Mouse (Mus musculus): Measurements from ENCODE around the gene Vps16.

Vps16 gene

GRCm38 (mm10) chr2:130424126-130424853 lies at the start of gene Vps16, which contains the start of gene Pced1a:
Gene Vps16, plus strand, starts transcription at chr2:130424339.
Gene Pced1a, minus strand, starts transcription at chr2:130424701.
- DNase-seq (ENCODE audit: low read depth): peak; percentile 82

DNA sequence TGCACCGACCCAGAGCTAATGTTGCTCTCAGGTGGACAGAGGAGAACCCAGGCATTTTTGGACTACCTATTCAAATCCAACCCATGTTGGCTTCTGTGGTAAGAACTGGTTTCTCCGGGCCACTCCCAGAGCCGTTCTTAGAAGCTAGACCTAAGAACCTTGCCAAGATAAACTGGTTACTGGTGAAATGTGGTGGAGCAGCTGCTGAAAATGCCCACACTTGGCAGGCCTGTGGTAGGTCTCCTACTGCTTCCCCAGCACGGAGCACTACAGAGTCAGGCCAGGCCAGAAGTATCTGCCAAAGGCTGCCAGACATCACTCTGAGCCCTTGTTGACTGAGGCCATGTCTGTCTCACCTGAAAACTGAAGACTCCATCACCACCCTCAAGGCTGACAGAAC lies 49.2 kb upstream of the Vps16 start:
- DNase-seq (ENCODE audit: low read depth): no peak

DNA sequence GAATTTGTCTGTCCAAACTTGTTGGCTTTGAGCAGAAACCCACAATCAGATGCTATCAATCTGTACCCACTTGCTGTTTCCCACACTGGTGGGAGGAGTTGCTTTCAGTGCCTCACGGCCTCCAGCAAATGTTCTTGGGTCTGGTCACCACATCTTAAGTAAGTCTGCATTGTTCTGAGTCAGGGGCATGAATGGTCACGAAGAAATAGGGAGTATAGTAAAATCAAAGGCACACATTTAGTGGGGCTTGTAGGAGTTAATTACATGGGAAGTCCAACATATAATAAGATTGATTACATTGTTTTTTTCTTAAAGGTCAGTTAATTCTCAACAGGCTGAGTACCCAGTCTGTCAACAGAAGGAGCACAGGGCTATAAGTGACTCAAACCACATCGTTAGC lies 40.9 kb upstream of the Vps16 start:
- DNase-seq (ENCODE audit: low read depth): no peak

GRCm38 (mm10) chr2:130383895-130384294 lies 40.2 kb upstream of the Vps16 start:
- no peak for DNase-seq (ENCODE audit: low read depth)

DNA sequence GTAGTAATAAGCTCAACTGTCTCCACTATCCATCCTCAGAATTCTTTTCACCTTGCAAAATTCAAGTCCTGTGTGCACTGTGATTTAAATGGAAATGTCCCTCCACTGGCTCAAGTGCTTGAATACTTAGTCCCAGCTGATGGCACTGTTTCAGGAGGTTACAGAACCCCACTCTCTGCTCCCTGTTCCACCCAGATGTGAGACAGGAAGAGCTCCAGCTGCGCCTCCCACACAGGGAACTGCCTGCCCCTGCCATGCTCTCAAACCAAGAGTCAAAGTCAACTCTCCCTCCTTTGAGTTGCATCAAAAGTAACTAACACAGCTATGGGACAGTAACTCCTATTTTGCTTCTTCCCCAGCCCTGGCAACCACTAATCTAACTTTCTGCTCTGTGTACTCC lies 37.9 kb upstream of the Vps16 start:
- no peak for DNase-seq (ENCODE audit: low read depth)

DNA sequence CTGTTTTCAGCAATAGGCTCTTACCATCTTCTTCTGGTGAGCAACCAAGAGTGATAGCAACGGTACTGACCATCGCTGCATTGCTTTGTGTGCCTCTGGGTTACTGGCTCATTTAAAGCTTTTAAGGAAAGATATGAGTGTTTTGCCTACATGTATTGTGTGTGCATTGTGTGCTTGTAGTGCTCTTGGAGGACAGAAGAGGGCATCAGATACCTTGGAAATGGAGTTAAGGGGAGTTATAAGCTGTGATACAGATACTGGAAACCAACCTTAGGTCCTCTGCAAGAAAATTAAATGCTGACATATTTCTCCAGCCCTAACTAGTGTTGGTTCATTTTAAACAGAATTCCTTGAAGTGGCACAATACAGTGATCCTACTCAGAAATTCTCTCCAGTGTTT lies 35.3 kb upstream of the Vps16 start:
- DNase-seq (ENCODE audit: low read depth): no peak

DNA sequence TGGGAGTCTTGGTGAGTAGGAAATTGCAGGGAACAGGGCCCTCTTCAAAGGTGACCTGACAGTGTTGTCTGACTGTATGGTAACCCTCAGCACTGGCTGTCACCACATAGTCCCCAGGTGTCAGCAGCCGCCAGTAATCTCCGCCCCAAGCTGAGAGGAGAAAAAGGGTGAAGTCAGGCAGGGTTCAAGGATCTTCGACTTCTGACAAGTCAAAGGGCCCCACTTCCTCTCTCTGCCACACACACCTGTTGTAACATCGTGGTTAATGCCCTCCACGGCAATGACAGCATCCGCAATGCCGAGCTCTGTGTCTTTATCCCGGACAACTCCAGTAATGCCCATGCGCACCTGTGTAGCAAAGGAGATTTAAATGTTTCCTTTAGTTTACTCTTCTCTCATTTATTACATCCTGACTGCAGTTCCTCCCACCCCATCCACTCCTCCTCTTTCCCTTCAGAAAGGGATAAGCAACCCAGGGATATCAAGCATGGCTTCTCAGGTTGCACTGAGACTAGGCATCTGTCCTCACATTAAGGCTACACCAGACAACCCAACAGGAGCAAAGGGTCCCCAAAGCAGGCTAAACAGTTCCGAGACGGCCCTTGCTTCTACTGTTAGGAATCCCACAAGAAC lies 33.0 kb upstream of the Vps16 start:
- no peak for DNase-seq (ENCODE audit: low read depth)

- no peak for DNase-seq (ENCODE audit: low read depth)
Measured at GRCm38 (mm10) chr2:130392836-130393235, 31.3 kb upstream of the Vps16 start.

- no peak for DNase-seq (ENCODE audit: low read depth)
Measured at GRCm38 (mm10) chr2:130395696-130396095, 28.4 kb upstream of the Vps16 start.

DNA sequence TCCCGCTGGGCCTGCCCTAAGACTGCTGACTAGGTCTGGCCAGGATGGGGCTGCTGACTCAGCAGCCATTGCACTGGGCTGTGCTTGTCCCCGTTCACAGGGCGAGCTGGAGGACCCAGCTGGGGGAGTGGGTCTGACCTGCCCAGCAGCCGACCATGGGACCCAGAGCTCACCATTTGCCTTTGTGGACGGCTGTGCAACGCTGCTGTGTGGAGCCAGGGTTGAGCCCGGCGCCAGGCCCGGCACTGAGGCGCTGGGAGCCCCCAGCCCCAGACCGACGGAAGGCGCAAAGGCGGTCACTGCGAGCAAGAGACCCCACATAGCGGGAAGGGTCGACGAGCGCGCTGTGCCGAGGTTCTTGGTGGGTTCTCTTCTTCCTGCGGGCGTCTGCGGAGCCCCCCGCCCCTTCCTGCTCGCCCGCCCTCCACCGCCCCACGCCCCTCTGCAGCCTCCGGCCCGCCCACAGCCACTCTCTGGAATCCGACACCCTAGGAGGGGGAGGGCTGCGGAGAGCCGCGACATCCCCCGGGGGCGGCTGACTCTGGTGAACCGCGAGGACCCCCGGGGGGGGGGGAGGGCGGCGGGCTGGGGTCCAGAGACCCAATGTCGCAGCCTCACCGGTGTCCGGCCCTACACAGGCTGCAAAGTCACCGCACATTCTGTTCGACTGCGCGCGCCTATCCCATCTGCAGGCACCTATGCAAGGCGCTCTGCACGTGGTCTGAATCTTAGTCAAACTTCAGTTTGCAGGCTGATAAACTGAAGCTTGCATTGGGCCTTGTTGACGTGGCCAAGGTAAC lies 26.8 kb upstream of the Vps16 start, which contains the start of gene Cpxm1:
Gene Cpxm1, minus strand, starts transcription at position 389 of the 800 bp plus-strand sequence.
- no peak for DNase-seq (ENCODE audit: low read depth)

DNA sequence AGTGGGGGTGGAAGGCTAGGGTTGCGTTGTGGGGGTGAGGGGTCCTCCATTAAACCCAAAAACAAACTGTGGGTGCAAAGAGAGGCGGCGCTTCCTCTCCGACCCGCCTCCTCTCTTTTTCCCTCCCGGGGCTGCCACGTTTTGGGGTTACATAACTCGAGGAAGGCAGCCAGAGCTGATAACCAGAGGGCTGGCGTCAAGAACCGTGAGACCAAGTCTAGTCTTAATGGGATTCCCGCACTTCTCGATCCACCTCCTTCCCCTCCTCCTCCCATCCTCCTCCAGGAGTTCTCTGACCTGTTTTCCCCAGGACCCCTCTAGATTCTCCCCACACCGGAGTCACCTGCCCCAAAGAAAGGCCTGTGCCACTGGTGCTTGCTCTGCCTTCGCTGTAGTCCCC lies 26.0 kb upstream of the Vps16 start:
- no peak for DNase-seq (ENCODE audit: low read depth)

DNA sequence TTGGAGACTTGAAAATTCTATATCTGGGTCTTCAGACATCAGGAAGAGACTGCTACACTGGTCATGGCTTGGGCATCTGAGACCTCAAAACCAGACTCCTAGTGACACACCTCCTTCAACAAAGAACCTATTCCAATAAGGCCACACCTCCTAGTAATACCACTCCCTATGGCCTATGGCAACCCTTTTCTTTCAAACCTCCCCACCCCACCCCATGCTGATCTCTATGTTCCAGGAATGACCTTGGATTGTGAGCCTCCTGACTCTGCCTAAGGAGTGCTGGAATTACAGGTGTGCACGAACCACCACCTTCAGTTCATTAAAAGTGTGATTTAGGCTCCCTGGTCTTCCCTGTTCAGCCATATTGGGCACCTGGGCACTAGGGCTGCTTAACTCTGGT lies 24.1 kb upstream of the Vps16 start:
- no peak for DNase-seq (ENCODE audit: low read depth)

- DNase-seq (ENCODE audit: low read depth): no peak
Measured at GRCm38 (mm10) chr2:130401891-130402290, 22.2 kb upstream of the Vps16 start.

- no peak for DNase-seq (ENCODE audit: low read depth)
Measured at GRCm38 (mm10) chr2:130404939-130405338, 19.2 kb upstream of the Vps16 start, which contains the start of the genes Gm28372 and 1700020A23Rik. Gene Gm28372, plus strand, starts transcription at chr2:130405239. Gene 1700020A23Rik, plus strand, starts transcription at chr2:130405259.

DNA sequence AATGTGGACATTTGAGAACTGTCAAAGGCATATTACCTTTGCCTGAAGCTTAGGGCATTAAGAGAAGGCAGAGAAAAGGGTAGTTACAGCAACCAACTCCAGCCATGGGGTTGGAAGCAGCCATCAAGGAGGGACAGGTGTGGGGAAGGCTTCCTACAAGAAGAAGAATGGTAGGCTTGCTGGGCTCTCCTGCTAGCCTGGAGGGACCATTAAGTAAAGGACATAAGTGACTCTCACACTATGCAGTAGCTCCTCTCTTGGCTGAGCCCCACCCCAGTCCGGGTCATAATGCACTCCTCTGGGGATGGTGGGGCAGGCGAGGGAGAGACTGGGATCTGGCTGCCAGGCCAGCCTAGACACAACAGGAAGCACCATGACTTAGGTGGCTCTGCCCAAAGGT lies 18.0 kb upstream of the Vps16 start, which contains the start of gene Tmem239:
Gene Tmem239, plus strand, starts transcription at position 301 of the 400 bp plus-strand sequence.
- DNase-seq (ENCODE audit: low read depth): no peak

GRCm38 (mm10) chr2:130408194-130408593 lies 15.9 kb upstream of the Vps16 start:
- no peak for DNase-seq (ENCODE audit: low read depth)

GRCm38 (mm10) chr2:130411558-130412495 lies 12.3 kb upstream of the Vps16 start:
- DNase-seq (ENCODE audit: low read depth): no peak

GRCm38 (mm10) chr2:130412775-130413174 lies 11.4 kb upstream of the Vps16 start:
- no peak for DNase-seq (ENCODE audit: low read depth)

DNA sequence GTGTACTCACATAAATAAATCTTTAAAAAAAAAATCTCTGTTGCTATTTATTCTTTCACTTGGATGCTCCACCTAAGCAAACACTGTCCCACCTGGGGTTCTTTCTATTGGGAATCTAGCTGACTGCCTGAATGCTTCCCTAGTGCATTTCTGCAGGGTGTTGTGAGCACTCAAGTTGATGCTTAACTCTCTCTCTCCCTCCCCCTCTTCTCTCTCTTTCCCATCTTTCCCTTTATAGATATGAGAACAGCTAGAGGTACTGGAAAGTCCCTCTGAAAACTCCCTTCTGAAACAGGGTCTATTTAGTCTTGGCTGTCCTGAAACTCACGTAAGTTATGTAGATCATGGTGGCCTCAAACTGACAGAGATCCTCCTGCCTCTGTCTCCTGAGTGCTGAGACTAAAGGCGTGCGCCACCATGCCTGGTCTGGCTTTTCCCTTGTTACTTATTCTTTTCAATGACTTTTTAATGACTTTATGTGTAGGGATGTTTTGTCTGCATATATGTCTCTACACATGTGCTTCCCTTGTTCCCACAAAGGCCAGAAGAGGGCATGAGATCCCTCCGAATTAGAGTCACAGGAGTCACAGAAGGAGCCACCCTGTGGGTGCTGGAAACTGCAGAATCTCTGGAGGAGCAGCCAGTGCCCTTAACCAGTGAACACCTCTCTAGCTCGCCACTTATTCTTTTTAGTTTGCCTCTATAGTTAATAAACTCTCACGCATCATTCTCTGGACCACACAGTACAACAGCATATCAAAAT lies 9.9 kb upstream of the Vps16 start:
- DNase-seq (ENCODE audit: low read depth): no peak

DNA sequence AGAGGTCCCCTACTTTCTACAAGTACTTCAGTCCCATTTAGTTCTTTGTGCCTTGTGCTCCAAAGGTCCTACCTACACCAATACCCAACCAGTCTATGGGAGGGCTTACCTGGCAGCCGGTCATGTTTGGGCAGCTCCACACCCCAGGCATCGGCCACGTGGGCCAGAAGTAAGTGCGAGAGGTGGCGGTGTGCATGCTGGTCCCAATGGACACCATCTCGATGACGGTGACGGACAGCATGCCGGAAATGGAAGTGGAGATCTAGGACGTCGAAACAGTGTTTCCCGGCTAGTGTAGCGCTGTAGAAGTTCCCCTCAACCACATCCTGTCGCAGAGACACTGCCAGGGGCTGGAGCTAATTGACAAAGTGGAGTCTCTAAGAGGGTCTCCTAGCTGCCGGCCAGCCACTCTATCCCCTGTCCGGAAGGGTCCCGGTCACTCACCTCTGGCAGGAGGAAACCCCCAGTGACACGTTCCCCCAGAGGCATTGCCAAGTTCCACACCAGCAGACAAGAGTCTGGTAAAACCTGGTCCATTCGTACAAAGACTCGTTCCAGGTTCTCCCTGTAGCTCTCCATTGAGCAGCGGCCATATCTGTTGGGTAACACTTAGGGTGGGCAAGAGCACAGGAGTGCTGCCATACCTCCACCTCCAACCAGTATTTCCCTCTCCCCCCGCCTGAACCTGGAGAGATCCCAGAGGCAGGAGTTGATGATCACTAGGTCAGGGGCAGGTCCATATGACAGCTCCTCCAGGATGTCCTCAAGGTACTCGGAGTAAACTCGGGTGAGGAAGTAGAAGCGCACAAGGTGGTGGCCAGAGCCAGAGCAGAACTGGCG lies 2.1 kb upstream of the Vps16 start:
- no peak for DNase-seq (ENCODE audit: low read depth)

Data from c-Kit-positive CD71-positive TER-119-negative erythroid progenitor cells, embryonic 14.5 days (primary cell).